22 mouse cellular contexts compared by ENCODE assay signal in genomic region chr11:108120708-108121107, GRCm38 (mm10).
"Had no signal": no experiment of that assay in that cellular context is flagged by ENCODE, and none has a peak within 500 bp of the region (broad histone marks: within the 10 kb centered on the region; RNA-seq: fewer than 3 reads in every experiment).

No protein-coding gene starts in this region.

- H3K9me3 ChIP-seq: kidney, embryonic 15.5 days; liver, embryonic 12.5 days; liver, embryonic 15.5 days; lung, embryonic 15.5 days; midbrain, embryonic 10.5 days had no signal

- H3K4me1 ChIP-seq: liver, embryonic 12.5 days; liver, embryonic 15.5 days had no signal

- H3K36me3 ChIP-seq: kidney, embryonic 15.5 days; liver, embryonic 12.5 days; liver, embryonic 15.5 days; lung, embryonic 15.5 days; midbrain, embryonic 10.5 days had no signal

- H3K27ac ChIP-seq: kidney, embryonic 15.5 days; layer of hippocampus, adult 2 months; left cerebral cortex, adult 2 months; liver, embryonic 12.5 days; liver, embryonic 15.5 days; lung, embryonic 15.5 days; midbrain, embryonic 10.5 days had no signal

- H3K9ac ChIP-seq: kidney, embryonic 15.5 days; liver, embryonic 12.5 days; liver, embryonic 15.5 days; lung, embryonic 15.5 days had no signal

- ATAC-seq: liver, embryonic 12.5 days had no signal

- H3K27me3 ChIP-seq: kidney, embryonic 15.5 days; liver, embryonic 12.5 days; liver, embryonic 15.5 days; lung, embryonic 15.5 days; megakaryocyte, embryonic 14.5 days had no signal

- H3K4me2 ChIP-seq: kidney, embryonic 15.5 days; liver, embryonic 12.5 days; liver, embryonic 15.5 days; lung, embryonic 15.5 days had no signal

- H3K4me3 ChIP-seq: kidney, embryonic 15.5 days; layer of hippocampus, adult 2 months; left cerebral cortex, adult 2 months; liver, embryonic 12.5 days; liver, embryonic 15.5 days; lung, embryonic 15.5 days; megakaryocyte, embryonic 14.5 days; midbrain, embryonic 10.5 days had no signal

- DNase-seq: kidney, adult 11 months; kidney, adult 8-10 months; kidney, postnatal 10 days; kidney, postnatal 4 days; layer of hippocampus, adult 9-11 months; layer of hippocampus, postnatal 36 days; lung, adult 18-20 months; lung, postnatal 10 days; lung, postnatal 36 days; midbrain, embryonic 14.5 days; right cerebral cortex, adult 18-20 months; right cerebral cortex, postnatal 14 days; right cerebral cortex, postnatal 4 days; thymus, postnatal 25 days had no signal
